Mouse (Mus musculus): ENCODE results near the gene Arhgef12.

Gene Arhgef12

DNA sequence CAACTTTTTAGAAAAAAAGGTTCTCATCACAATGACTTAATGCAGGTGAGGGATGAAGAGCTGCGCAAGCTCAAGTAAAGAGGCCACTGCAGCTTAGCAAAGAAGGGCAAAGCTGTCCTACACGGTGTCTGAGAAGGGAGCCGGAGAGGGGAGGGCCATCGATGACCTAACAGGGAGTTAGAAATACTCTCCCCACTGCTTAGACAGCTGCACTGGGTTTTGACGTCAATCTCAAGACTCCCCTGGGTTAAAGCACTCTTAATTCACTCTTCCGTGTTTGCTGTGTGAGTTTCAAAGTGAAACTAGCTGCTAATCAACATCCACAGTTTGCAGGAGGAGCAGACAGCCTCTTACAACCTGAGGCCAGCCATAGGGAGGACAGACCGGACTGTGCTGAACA lies 30.9 kb downstream of the Arhgef12 start:
- no peak for DNase-seq (ENCODE audit: low spot score)

DNA sequence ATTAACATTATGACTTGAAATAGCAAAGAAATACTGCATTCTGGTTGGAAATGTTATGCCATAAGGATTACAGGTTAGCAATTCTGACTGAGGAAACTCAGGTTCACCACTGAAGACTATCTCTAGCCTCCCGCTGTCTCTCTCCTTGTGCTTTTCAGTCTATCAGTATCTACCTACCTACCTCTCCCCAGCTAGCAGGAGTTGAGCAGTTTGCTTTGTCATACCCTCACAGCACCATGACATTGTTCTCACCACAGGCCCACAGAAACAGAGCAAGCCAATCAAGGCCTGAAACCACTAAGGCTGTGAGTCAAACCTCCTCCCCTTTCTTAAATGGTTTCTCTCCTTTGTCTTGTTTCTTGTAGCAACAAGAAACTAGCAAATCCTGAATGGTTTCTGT lies 32.4 kb downstream of the Arhgef12 start:
- no peak for DNase-seq (ENCODE audit: low spot score)

DNA sequence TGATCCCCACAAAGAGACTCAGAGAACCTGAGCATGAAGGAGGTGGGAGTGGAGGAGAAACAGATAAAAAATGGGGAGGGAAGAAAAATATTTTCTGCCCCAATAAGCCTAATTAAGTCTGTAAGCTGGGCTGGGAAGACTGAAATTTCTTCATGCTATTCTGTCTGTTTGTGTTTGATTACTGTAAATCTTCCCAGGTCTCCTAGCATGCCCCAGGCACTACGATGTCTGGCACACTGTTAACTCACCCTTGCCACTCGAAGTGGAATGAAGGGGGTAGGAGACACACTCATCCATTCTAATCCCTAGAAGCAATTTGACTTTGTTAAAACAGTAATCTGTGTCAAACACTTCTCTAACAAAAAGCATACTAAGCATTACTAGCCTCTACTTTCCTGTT lies 35.3 kb downstream of the Arhgef12 start:
- DNase-seq (ENCODE audit: low spot score): no peak

DNA sequence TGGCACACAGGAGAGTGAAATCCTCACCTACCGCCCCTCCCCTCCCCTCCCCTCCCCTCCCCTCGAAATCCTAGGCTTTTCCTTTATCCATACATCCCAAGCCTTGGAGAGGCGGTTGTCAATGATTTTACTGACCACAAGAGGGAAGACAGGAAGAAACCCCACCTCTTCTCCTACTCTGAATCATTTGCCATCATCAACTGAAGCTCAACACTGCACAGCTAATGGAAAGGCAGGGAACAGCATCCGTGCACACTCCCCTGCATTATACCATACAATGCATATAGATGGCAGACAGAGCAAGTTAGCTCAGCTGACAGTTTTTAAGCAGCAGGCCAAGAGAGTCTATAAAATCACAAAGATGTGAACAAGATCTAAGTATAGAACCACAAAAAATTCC lies 35.9 kb downstream of the Arhgef12 start:
- no peak for DNase-seq (ENCODE audit: low spot score)

DNA sequence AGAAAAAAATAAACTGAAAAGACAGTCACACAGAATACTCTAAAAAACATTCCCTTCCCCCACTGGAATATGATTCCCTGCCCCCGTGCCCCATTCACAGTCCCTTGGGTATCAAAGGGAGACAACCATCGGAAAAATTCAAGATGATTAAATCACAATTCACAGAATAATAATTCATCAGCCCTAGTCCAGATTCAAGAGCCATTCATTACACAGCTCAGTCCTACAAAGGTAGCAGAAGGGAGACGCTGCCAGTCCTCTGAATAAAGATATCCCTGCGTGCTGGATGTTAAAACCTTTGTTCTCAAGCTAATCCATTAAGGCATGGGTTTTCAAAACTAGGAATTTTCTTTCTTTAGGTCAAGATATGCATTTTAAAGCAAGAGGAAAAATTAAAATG lies 36.5 kb downstream of the Arhgef12 start:
- DNase-seq (ENCODE audit: low spot score): no peak

- no peak for DNase-seq (ENCODE audit: low spot score)
Measured at GRCm38 (mm10) chr9:43070153-43070552, 36.9 kb downstream of the Arhgef12 start.

- no peak for DNase-seq (ENCODE audit: low spot score)
Measured at GRCm38 (mm10) chr9:43067896-43068295, 39.1 kb downstream of the Arhgef12 start.

GRCm38 (mm10) chr9:43065231-43065630 lies 41.8 kb downstream of the Arhgef12 start:
- no peak for DNase-seq (ENCODE audit: low spot score)

DNA sequence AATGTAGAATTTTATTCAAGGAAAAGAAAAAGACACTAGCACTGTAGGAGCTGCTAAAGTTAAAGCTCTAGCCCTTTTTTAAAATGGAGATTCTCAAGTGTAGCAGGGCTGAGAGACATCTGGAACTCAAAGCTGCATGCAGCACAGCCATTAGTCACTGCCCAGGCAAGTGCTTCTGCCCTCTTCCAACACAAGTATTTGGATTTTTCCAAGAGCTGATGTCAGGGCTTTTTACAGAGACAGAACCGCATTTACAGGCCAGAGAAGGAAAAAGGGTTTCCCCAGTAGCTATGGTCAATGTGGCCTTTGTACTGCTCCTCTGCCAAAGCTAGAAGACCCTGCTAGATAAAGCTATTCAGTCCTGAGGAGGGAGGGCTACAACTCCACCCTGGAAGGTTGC lies 45.5 kb downstream of the Arhgef12 start:
- no peak for DNase-seq (ENCODE audit: low spot score)

DNA sequence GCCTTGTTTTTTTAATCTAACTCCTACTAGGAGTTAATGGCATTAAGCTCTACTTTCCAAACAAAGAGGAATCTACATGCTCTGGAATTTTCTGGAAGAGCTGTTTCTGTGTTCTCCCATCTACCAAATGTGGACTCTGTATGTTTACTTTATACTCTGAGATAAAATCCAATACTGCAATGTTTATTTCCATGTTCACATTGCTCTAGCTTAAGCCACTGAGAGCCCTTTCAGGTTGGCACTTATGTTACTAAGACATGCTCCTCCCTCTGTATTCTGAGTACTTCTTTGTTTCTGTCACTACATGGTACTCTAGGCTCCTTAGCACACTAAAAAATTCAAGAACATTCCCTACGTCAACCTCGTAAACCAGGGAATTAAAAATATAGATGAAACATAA lies 56.6 kb downstream of the Arhgef12 start:
- DNase-seq (ENCODE audit: low spot score): no peak

DNA sequence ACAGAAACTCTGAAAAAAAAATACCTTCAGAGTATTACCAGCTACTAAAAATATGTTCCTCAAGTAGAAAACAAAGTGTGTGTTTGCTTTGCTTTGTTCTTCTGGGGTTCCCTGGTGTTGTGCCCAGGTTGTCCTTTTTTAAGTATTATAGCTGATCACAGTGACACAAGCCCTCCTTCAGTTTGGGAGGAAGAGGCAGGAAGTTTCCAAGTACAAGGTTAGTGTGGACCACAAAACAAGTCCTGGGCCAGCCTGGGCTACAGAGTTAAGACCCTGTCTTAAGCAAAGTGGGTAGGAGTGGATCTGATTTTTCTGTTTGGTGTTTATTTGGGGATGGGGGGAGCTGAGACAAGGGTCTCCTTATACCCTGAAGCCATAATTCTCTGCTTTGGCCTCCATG lies 62.6 kb downstream of the Arhgef12 start:
- no peak for DNase-seq (ENCODE audit: low spot score)

DNA sequence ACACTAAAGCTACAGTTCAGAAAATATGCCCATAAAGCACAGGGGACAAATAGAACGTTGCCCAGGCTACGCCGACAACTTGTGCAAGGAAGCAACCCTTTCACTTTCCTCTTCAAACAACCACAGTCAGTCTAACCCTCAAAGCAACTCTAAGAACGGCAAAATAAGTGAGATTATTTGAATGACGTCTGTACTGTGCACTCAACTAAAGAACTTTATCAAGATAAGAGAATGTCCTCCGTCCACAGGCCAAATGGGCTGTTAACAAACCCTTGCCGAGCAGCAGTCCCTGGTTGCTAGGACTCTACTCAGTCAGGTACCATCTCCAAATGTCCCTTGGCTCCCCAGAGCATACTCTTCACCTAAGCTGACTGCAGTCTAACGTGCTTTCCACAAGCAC lies 68.6 kb downstream of the Arhgef12 start:
- DNase-seq (ENCODE audit: low spot score): no peak

DNA sequence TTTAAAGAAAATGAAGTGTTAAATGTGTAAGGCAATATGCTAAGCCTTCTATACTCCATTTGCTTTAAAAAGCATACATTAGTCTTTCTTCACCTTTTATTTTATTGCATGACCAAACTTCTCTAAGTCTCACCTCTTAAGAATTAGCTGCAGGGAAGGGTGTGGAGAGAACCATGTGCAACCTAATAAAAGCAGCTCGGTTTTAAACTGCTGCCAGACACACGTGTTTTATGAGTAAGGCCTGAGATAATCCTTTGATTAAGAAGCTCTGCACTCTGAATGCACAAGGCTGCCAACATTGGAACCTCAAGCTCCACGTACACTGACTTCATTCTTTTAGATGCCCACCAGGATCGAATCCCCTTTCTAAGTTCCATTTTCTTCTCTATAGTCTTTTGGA lies 71.8 kb downstream of the Arhgef12 start:
- DNase-seq (ENCODE audit: low spot score): no peak

GRCm38 (mm10) chr9:43034273-43034672 lies 72.8 kb downstream of the Arhgef12 start:
- no peak for DNase-seq (ENCODE audit: low spot score)

DNA sequence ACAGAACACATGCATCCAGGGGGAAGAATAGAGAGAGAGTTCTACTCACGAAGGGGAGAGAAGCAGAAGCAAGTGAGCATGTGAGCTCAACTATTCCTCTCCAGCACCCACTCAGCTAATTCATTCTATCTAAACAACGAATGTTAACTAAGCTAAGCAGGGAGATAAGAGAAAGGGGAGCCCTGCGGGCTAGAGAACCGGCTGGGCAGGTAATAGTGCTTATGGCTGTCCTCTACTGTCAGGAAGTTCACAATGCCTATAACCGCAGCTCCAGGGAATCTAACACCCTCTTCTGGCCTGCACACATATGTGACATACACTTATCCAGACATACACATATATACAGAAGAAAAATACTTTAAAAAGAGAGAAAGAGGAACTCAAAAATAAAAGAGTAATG lies 79.3 kb downstream of the Arhgef12 start:
- DNase-seq (ENCODE audit: low spot score): no peak

DNA sequence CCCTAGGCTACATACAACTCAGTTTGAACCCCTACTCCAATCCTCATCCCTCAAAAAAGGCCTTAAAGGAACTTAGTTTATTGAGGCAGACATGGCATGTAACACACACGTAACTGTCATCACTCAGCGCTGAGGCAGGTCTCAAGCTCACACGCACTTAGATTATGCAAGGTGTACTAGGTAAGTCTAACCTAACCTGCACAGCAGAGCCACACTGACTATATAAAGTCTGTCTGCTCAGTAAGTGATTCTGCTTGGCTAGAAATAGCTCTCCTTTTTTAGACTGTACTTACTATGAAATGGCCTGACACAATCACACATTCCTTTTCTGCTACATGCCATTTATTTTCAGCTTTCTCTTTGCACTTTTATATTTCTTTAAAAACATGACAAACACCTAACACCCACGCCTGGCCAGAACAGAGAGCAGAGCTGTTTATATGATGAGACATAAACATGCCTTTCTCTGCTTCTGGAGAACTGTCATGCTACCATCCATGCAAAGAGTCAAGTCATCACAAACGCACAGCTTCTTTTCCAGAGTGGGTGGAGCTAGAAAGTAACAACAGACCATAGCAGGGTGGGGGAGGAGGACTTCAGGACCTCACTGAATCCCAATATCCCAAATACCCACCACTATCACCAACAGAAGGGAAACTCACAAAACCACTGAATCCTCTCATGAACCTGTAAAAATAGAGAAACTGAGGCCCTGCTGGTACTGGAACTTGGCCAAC lies 85.4 kb downstream of the Arhgef12 start:
- no peak for DNase-seq (ENCODE audit: low spot score)

DNA sequence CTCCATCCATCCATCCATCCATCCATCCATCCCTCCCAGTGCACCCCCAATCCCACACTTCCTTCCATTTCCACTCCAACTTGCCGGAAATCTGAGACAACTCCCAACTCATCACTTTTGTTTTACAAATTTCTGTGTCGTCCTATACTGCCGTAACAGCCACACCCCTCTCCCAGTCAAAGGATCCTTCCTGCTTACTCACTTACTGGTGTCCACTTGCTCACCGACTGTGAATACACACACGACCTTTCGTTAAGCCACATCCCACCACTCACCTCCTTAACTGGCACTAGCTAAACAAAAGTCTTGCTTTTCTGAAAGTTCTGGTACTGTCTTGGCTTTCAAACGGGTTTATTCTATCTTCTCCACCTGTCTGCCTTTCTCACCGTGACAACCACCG lies 87.4 kb downstream of the Arhgef12 start:
- DNase-seq (ENCODE audit: low spot score): no peak

DNA sequence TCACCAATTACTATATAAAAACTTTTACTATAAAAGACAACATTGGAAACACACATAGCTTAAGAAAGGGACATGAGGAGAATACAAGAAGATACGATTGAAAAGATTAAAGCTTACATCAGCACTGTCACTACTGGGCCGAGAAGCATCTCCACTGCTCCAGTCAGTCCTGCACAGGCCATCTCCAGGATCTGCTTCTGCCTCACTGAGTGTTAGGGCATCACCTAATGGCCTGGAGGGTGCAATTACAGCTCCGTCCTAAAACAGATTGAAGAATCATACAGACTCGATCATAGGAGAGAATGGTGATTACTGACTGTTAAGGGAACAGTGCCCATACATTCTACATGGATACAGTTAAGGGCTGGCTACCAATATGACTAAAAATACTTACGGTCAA lies 91.3 kb downstream of the Arhgef12 start:
- DNase-seq (ENCODE audit: low spot score): no peak

DNA sequence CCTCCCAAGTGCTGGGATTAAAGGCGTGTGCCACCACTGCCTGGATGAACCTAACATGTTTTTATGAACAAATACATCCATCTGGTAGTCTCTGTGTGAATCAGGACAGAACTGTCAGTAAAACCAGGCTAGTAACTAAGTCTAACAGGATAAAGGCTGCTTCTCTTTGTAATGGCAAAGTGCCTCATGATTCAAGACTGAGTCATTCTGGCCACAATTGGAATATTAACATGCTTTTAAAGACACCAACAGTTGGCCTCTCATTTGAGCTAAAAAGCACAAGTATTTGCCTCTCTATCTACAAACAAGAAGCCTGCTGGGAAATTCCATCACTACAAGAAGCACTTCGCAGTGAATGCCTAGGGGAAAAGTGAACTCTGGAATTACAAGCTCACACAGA lies 91.7 kb downstream of the Arhgef12 start:
- DNase-seq (ENCODE audit: low spot score): no peak

DNA sequence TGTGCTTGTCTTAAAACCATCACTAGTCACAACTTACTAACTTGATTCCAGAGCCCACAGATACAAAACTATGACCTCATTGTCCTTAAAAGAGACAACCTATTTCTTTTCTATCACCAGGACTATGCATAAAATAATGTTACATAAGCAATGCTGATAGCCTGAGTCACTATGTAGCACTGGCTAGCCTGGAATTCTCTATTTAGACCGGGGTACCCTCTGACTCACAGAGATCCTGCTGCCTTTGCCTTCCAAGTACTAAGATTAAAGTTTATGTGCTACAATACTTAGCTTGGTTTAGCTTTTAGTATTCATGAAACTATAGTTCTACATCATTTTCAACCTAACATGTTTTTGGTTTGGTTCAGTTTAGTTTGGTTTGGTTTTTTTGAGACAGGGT lies 92.2 kb downstream of the Arhgef12 start:
- no peak for DNase-seq (ENCODE audit: low spot score)

- no peak for DNase-seq (ENCODE audit: low spot score)
Measured at GRCm38 (mm10) chr9:43012541-43012940, 94.5 kb downstream of the Arhgef12 start.

DNA sequence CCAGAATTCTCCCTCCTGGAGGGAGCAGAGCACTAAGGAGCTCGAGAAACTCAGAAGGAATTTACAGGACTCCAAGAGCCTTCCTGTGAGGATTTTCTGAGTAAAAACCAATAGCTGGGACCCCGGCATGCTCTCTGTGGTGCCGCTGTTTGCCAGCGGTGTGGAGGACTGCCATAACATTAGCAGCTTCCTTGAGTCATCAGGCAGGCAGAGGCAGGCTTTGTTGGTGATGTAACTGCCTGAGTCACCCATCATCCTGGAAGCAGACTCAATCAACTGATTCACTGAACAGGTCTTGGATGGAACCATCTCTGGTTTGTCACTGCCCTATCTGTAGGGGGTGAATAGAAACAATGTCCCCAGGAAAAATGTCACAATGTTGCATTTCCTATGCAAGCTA lies 96.0 kb downstream of the Arhgef12 start:
- no peak for DNase-seq (ENCODE audit: low spot score)

- DNase-seq (ENCODE audit: low spot score): no peak
Measured at GRCm38 (mm10) chr9:43003881-43004280, 103.2 kb downstream of the Arhgef12 start.

- no peak for DNase-seq (ENCODE audit: low spot score)
Measured at GRCm38 (mm10) chr9:43003017-43003416, 104.0 kb downstream of the Arhgef12 start.
